Mouse (Mus musculus) bone marrow macrophage, adult 2 months (primary cell): ENCODE measurements around the gene Bcor.

Experiments used
- CTCF ChIP-seq: IDR thresholded peaks from 2 replicates; pipeline ENCODE4 v1.5.1; 2012; ENCODE audit warnings: low read depth, mild to moderate bottlenecking, low read length, moderate library complexity
- POLR2A ChIP-seq: IDR thresholded peaks from 2 replicates; pipeline ENCODE4 v1.6.1; 2012; ENCODE audit warnings: mild to moderate bottlenecking, low read depth, low read length, borderline replicate concordance

GRCm38 (mm10) chrX:12086674-12087510 is 73.3 kb downstream of the Bcor start:
- no peak for TF ChIP-seq POLR2A
- TF ChIP-seq CTCF = no peak
